Mouse (Mus musculus): Measurements from ENCODE around the gene Krtcap2.

Krtcap2 gene

DNA sequence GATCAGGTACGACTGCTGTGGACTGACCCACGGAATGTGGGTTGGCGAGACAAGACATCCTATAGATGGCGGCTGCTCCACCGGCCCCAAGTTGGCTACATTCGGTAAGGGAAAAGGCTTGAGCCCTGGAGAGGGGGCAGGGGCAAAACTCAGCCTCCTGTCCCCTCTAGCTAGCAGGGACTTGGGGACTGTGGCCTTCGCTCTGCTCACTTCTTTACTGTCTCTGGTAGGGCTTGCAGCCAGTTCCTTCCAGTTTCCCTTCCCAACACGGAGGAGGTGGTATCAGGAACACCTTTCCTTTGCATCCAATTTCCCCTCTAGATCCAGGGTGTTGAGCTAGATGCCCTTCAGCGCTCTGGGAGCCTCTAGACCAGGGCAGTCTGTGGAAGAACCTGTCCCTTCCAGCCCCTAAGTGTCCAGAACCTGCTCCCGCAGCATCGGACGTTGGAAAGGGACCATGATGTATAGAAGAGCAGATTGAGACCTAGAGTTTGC is 20.4 kb upstream of the Krtcap2 start:
- DNase-seq (ENCODE audit: low spot score in 2 of 2) = no peak

DNA sequence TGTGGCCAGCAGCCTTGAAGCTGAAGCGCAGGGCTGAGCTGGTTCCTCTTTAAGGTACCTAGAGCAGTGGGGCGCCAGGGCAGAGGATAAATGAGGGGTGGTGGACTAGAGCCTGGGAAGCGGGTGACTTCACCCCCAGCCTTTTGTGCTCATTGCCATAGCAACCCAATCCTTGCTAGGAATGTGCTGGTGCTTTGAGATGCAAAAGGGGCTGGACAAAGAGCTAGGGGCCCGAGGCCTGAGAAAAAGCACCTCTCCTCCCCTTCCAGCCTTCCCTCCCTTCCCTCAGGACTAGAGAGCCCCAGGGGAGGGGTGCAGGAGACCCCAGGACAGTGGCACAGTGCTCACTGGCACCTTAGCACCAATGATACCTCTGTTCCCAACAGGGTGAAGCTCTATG is 19.8 kb upstream of the Krtcap2 start:
- no peak for DNase-seq (ENCODE audit: low spot score in 2 of 2)

DNA sequence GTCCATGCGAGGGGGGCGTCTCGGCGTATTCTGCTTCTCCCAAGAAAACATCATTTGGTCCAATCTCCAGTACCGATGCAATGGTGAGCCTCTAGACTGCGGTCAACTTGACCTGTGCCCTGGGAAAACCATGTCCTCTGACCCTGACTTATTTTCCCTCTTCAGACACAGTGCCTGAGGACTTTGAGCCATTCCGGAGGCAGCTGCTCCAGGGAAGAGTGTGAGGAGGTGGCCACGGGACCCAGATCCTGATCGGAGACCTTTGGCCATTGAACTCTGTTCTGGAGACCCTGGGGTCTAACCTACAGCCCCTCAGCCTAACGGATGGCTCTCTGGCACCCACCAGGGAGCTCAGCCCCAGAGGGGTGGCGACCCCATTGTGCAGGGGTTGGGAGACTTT is 19.4 kb upstream of the Krtcap2 start:
- no peak for DNase-seq (ENCODE audit: low spot score in 2 of 2)

DNA sequence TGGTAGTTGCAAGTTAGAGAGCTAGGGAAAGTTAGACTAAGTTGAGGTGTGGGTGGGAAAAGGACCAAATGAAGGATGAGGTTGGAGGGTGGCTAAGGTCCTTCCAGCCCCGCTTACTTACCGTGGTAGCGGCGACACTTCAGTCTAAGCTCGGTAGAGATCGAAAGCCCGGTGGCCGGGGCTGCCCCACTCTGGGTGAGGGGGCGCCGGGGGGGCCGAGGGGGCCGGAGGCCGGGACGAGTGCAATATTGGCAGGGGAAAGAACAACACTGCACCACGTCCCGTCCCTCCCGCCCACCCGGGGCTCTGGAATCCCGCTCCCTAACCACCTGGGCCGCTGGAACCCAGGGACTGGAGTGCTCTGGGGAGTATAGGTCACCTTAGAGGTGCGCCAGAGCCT is 18.9 kb upstream of the Krtcap2 start, which contains the start of gene Mtx1:
TSS of gene Mtx1 (minus strand) at position 189 of the 400 bp plus-strand sequence.
- DNase-seq (ENCODE audit: low spot score in 2 of 2) = no peak

DNA sequence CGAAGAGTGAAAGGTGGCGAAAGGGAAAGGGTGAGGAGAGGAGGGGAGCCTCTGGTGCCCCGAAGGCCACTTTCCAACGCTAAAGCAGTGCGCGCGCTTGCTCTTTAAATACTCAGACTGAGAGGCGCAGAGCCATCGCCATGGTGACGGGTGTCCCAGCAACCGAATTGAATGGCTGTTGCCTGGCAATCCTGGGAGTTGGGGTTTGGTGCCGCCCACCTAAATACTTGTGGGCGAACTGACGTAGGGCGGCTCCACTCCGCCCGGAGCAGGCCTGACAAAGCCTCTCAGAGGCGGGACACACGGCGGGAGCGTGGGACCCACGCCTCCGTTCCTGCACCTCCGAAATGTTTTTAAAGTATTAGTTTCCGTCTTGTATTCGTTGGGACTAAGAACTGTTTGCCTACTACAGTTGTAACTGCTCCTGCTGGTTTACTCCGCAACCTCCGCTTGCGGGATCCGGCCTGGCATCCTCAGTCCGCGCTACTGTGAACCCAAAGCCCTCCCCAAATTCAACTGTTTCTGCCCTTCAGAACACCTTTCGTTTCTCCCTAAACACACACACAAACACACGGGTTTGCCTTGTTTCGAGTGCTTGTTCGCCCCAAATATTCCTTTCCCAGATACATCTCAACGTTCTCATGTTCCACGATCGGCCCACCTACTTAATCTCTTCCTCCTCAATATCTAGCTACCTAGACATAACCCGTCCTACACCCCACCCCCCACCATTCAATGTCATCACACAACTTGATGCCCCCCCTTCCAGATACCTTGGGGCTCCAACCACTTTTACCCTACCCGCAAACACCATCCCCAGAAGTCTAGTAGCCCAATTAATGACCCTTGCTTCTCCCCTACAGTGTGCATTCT is 18.2 kb upstream of the Krtcap2 start:
- DNase-seq (ENCODE audit: low spot score in 2 of 2) = peak in 1 of 2 experiments; percentile 31

DNA sequence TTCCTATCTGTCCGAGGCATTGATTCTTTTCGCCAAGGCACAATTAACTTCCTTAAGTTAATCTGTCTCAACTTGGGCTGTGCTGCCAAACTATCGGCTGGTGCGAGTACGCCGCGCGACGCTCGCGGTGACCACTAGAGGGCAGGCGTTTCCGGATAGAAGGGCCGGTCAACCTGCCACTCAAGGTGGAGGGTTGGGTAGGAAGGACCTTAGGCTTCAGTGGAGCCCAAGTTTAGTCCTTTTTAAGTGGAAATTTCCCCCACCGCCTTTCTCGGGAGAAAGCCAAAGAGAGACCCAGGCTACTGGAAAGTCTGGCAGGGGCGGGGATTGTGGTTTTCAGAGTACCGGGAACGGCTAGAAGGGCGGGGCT is 17.6 kb upstream of the Krtcap2 start:
- DNase-seq (ENCODE audit: low spot score in 2 of 2) = peak; percentile 75 to 87

DNA sequence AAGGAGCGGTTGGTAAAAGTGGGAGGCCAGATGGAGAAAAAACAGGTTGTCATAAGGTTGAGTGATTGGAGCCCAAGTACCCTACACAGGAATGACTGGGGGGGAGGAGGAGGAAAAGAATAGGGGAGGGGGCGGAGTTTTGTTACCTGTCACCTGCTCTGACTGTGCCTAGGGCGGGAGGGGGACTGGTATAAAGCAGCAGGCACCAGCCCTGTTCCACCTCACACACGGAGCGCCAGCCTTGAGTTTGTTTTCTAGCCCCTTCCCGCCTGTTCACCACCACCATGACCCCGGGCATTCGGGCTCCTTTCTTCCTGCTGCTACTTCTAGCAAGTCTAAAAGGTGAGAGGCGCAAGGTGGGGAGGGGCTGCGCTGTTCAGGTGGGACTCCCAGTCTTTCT is 16.9 kb upstream of the Krtcap2 start, which contains the start of gene Muc1:
TSS of gene Muc1 (plus strand) at position 222 of the 400 bp plus-strand sequence.
- no peak for DNase-seq (ENCODE audit: low spot score in 2 of 2)

DNA sequence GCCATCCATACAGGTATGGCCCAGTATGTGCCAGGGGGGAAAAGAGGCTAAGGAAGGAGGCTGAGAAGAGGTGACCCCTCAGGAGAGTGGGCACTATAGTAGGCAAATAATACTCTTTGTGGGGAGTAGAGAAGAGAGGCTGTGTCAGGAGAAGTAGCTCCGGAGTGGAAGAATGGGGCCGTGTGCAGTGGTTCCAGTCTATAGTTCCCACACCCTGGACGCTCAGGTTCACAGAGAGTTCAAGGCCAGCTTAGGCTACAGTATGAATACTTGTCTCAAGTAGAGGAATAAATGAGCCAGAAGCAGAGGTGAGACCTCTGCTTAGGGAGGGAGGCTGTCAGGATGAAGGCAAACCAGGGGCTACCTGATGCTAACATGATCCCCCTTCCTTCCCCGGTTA is 16.5 kb upstream of the Krtcap2 start:
- DNase-seq (ENCODE audit: low spot score in 2 of 2) = no peak

DNA sequence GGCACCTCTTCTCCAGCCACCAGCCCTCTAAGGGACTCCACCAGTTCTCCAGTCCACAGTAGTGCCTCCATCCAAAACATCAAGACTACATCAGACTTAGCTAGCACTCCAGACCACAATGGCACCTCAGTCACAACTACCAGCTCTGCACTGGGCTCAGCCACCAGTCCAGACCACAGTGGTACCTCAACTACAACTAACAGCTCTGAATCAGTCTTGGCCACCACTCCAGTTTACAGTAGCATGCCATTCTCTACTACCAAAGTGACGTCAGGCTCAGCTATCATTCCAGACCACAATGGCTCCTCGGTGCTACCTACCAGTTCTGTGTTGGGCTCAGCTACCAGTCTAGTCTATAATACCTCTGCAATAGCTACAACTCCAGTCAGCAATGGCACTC is 15.2 kb upstream of the Krtcap2 start:
- no peak for DNase-seq (ENCODE audit: low spot score in 2 of 2)

DNA sequence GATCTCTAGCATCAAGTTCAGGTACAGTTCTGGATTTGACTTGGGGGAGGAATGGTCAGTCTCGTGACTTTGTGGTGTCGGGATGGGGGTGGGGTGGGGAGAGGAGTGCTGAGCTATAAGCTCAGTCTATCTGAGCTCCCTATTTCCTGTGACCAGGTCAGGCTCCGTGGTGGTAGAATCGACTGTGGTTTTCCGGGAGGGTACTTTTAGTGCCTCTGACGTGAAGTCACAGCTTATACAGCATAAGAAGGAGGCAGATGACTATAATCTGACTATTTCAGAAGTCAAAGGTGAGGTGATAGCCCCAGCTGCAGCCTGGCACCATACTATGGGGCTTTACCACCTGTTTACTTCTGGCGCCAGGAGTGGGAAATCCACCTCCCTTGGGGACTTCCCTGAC is 14.4 kb upstream of the Krtcap2 start:
- DNase-seq (ENCODE audit: low spot score in 2 of 2) = no peak

DNA sequence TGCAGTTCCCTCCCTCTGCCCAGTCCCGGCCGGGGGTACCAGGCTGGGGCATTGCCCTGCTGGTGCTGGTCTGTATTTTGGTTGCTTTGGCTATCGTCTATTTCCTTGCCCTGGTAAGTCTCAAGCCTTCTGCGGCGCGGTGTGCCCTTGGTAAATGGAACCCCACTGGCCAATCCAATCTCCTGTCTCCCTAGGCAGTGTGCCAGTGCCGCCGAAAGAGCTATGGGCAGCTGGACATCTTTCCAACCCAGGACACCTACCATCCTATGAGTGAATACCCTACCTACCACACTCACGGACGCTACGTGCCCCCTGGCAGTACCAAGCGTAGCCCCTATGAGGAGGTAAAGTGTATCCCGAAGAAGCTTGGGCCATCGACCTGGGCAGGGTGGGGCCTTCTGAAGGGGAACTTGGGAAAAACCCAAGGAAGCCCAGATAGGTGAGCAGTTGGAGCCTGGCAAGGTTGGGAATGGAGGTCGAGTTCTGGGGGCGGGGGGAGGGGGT is 13.9 kb upstream of the Krtcap2 start:
- no peak for DNase-seq (ENCODE audit: low spot score in 2 of 2)

DNA sequence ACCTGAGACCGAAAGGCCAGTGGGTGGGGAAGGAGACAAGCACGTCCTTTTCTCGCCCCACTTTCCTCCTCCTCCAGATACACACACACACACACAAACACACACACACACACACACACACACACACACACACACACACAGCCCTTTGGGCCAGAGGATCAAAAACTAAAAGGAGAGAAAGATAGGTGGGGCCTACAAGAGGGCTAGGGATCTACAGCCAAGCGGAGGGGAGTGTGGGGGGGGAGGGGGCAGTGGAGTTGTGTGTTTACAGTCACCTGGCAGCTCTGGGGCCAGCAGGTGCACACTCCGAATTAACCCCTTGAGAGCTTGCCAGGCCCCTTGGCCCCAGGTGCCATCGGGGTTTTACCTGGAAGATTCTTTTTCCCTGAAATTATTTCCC is 13.2 kb upstream of the Krtcap2 start:
- DNase-seq (ENCODE audit: low spot score in 2 of 2) = no peak

DNA sequence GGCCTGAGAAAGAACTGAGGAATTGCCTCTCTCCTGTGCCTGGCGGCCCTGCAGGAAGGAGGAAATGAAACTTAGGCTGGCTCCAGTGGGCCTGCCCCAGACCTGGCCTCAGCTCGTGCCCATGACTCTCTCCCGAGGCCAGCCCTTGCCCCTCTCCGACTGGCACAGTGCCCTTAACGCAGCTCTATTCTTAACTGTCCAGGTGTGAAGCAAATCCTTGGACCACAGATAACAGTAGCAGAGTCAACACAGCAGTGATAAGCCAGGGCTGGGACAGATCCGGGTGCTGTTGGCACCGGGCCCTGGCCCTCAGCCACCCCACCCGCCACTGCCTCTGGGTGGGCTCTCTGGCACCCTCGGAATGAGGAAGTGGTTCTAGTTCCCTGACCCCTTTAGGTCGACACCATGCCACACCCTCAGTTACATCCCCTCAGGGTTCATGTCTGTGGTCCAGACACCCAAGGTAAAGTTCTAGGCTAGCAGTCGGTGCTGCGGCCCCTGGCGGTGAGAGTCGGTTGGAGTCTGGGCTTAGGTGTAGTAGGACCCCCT is 12.1 kb upstream of the Krtcap2 start:
- DNase-seq (ENCODE audit: low spot score in 2 of 2) = no peak

DNA sequence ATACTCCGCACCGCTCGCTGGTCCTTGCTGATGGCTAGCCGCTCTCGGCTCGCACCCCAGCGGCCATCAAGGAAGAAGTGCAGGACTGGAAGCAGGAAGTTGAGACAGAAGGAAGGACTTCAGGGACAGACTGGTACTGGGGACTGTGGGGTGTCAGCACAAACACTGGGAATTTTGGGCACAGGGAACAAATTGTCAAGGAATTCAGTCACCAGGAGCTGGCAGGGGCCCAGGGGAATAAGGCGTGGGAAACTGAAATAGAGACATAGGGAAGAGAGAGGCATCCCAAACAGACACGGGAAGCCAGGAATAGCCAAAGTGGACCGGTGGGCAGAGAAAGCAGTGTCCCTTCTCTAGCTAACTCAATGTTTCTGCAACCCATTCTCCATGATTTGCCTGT is 9.2 kb upstream of the Krtcap2 start:
- DNase-seq (ENCODE audit: low spot score in 2 of 2) = no peak

DNA sequence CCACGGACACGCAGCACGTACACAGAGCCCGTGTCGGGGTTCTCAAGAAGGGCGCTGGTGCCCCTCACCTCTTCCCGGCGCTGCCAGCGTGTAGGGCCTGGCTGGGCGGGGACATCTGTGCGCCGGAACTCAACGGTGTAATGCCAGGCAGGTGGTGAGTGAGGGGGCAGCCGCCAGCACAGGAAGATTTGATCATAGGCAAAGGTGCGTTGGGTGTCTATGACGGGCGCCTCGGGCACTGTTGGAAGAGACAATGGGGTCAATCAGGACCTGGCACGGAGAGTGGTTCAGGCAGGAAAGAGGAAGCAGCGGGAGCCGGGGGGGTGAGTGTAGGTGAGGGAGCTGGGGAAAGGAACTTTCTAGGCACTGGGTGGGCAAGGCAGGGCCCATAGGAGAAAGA is 8.1 kb upstream of the Krtcap2 start:
- DNase-seq (ENCODE audit: low spot score in 2 of 2) = no peak

DNA sequence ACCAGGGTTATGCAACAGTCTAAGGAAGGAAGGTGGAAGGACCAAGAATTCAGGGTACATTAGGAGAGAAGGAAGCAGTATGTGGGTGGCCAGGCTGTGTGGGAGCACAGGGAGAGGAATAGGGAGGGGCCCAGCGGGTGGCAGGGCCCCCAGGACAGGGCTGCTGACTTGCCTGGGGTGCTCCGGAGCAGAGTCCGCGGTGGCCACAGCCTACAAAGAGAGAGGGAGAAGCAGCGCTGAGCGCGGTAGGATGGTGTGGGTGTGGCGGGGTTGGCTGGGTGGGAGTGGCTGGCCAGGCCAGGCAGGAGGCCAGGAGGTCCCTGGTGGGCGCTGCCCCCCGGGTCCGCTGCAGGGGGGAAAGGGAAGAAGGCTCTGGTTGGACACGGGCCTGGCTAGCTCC is 7.3 kb upstream of the Krtcap2 start:
- DNase-seq (ENCODE audit: low spot score in 2 of 2) = no peak

DNA sequence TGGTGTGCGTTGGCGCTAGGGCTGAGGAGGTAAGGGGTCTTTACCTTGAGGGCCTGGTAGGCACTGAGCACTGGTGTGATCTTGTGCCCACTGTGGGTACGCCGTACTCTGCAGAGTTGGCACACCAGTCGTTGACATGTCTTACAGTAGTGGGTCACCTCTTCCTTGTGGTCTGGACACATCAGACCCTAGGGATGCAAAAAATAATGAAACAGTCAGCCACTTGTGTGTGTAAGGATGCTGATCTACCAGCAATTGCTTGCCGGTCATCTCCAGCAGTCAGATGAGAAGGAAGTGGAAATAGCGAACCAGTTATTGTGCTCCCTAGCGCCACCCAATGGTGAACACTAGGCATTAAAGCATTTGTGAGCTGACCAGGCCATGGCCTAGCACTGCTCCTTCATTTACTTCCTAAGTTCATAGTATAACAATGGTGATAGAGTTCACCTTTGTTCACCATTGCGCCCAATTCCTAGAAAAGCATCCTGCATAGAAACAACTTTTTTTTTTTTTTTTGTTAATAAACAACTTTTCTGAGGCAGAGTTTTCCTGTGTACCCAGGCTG is 3.4 kb upstream of the Krtcap2 start:
- DNase-seq (ENCODE audit: low spot score in 2 of 2) = peak in 1 of 2 experiments; percentile 64

DNA sequence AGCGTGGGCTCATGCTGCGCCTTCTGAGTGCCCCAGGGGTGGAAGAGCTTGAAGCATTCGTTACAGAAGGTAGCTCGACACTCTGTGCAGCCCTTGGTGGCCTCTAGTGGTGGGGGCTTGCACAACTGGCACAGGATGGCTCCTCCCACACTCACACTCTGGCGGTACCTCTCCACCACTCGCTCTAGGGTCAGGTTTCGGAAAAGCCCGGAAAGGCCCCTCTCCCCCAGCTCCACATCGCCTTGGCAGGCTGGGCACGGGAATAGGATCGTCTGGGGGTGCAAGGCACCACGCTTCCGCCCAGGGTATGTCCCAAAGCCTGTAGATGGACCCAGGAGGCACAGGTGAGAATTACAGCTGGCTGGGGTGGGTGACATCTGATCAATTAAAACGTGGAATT is 2.2 kb upstream of the Krtcap2 start:
- DNase-seq (ENCODE audit: low spot score in 2 of 2) = peak; percentile 34 to 59

DNA sequence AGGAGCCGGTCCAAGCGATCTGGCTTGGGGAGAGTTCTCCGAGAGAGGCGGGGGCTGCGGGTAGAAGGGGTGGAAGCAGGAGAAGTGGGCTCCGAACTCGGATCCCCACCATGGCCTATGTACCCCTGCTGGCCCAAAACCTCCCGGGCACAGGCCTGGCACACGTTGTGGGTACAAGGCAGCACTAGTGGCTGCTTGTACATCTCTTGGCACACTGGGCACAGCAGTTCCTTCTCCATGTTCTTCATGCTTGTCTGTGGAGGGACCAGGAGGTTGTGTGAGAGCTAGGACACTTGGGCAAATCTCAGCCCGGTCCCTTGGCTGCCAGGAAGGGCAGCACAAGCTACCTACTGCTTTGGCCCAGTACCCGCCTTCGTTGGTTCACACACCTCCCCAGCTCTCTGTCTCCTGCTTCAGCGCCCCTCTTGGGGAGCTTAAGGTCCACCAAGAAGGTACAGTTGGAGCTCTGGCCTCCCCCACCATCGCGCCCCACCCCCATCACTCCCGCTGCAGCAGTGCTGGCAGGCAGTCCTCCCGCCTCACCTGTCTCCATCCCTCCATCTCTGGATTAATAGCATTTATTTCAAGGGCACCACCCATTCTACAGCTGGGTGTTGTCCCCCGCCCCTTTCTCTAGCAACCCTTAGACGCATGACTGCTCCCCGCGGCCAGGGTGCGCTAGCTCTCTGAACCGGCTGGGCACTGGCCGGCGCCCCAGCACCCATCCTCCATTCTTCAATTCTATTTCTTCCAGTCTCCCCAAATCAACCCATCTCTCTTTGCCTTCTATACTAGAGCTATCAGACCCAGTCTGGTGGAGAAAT is 1.4 kb upstream of the Krtcap2 start:
- DNase-seq (ENCODE audit: low spot score in 2 of 2) = no peak

DNA sequence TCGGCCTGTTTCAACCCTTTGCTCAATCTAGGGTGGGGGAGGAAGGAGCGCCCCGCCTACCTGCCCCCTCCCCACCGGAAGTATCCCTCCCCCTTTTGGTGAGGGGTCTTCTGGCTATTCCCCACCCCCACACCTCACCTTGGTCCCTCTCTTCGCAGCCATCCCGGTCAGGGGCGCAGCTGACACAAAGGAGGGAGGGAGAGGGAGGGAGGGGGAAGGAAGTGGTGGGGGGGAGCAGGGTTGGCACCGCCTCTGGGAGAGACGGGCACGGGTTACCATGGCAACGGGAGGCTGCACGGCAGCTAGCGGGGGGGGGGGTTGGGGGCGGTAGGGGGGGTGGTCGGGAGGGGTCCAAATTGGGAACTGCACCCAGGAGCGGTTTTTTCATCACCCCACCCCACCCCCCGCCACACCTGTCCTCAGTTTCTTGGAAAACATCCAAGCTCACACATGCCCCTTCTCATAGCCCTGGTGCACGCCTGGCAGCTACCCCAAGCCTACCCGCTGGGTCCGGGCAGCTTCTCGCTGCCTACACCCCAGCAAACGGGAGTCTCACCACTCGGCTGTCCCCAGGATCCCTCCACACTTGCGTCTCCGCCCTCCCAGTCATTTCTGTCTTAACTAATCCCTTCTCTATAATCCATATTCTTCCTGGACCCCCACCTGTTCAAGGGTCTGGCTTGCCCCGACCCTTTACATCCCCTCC is 631 bp upstream of the Krtcap2 start:
- DNase-seq (ENCODE audit: low spot score in 2 of 2) = no peak
